Mouse (Mus musculus): ENCODE data around the gene Trex2. TPM values are rescaled to one million over a fixed set of nuclear protein-coding genes. Genes with fewer than 3 reads are reported as not detected.

The Trex2 gene
- not detected in 2 replicates for polyA plus RNA-seq (2014; fragmentation: Nextera tagmentation; extraction: Ambion mirVana)

DNA sequence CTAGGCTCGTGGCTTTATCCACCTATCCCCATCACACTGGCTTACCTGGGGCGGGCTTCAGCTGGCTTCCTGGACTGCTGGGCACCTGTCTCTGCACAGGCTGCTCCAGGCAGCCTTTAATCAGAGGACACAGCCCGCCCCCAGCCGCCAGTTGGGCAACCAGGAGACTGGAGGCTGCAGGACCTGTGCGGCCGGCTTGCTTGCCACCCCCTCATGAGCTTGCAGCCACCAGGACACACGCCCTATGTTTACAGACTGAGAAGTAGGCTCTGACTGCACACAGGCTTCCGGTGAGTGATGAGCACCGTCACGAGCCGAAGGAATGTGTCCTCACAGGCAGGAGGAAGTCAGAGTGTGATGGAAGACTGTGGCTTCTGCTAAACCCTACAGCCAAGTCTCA lies at the start of gene Trex2:
TSS of gene Trex2 (minus strand) at position 93 of the 400 bp plus-strand sequence.
- 44% methylated on average over 11 of the region's 11 CpGs for WGBS
- Histone ChIP-seq H3K4me2 (ENCODE audit: low read length) (no peak within 1 kb of the TSS), H3K9me3 (ENCODE audit: control insufficient read depth, low read length) (no peaks in the 10 kb centered on the region), H3K9ac (ENCODE audit: low read length) (no peak within 1 kb of the TSS), H3K36me3 (ENCODE audit: control insufficient read depth, insufficient read depth, low read length) (no peaks in the 10 kb centered on the region), H3K4me1 (replicated peaks; ENCODE audit: control insufficient read depth, insufficient read depth, low read length) (no peaks in the 10 kb centered on the region), H3K4me3 (ENCODE audit: low read depth, low read length) (no peak within 1 kb of the TSS), H3K27me3 (replicated peaks; ENCODE audit: control insufficient read depth, insufficient read depth, low read length) (no peaks in the 10 kb centered on the region), H3K27ac (ENCODE audit: low read depth) (no peak within 1 kb of the TSS)
- no peak for DNase-seq (ENCODE audit: low spot score)
- no peak for ATAC-seq (replicated peaks; ENCODE audit: low FRiP score, low TSS enrichment, low read depth)

GRCm38 (mm10) chrX:73484870-73485269 lies 49.7 kb upstream of the Trex2 start:
- Histone ChIP-seq H3K4me3 (ENCODE audit: low read depth, low read length) (no peak overlapping the region), H3K27me3 (replicated peaks; ENCODE audit: control insufficient read depth, insufficient read depth, low read length) (0 out of 2 replicates have a peak, but pooled peaks cover 5% of the 10 kb centered on the region), H3K4me1 (replicated peaks; ENCODE audit: control insufficient read depth, insufficient read depth, low read length) (peaks cover 5% of the 10 kb centered on the region; the same call in 1 of the 2 replicates), H3K27ac (ENCODE audit: low read depth) (no peak overlapping the region), H3K4me2 (ENCODE audit: low read length) (peak overlapping the region; percentile 49), H3K36me3 (ENCODE audit: control insufficient read depth, insufficient read depth, low read length) (no peaks in the 10 kb centered on the region), H3K9me3 (ENCODE audit: control insufficient read depth, low read length) (no peaks in the 10 kb centered on the region), H3K9ac (ENCODE audit: low read length) (no peak overlapping the region)
- no peak for DNase-seq (ENCODE audit: low spot score)
- 94% methylated on average over 4 of the region's 4 CpGs for WGBS
- no peak for ATAC-seq (replicated peaks; ENCODE audit: low FRiP score, low TSS enrichment, low read depth)

GRCm38 (mm10) chrX:73484076-73484475 lies 48.9 kb upstream of the Trex2 start:
- ATAC-seq (replicated peaks; ENCODE audit: low FRiP score, low TSS enrichment, low read depth) = no peak
- Histone ChIP-seq H3K27me3 (replicated peaks; ENCODE audit: control insufficient read depth, insufficient read depth, low read length) (0 out of 2 replicates have a peak, but pooled peaks cover 5% of the 10 kb centered on the region), H3K9me3 (ENCODE audit: control insufficient read depth, low read length) (no peaks in the 10 kb centered on the region), H3K4me1 (replicated peaks; ENCODE audit: control insufficient read depth, insufficient read depth, low read length) (peaks cover 5% of the 10 kb centered on the region; the same call in 1 of the 2 replicates), H3K9ac (ENCODE audit: low read length) (peak overlapping the region; percentile 38; the same call in 1 of the 2 replicates), H3K4me2 (ENCODE audit: low read length) (peak overlapping the region; percentile 49), H3K27ac (ENCODE audit: low read depth) (0 out of 2 replicates have a peak overlapping the region, but pooled peaks have one; percentile 43), H3K36me3 (ENCODE audit: control insufficient read depth, insufficient read depth, low read length) (no peaks in the 10 kb centered on the region), H3K4me3 (ENCODE audit: low read depth, low read length) (peak overlapping the region; percentile 31)
- DNase-seq (ENCODE audit: low spot score) = no peak
- 50% methylated on average over 1 of the region's 1 CpGs for WGBS

DNA sequence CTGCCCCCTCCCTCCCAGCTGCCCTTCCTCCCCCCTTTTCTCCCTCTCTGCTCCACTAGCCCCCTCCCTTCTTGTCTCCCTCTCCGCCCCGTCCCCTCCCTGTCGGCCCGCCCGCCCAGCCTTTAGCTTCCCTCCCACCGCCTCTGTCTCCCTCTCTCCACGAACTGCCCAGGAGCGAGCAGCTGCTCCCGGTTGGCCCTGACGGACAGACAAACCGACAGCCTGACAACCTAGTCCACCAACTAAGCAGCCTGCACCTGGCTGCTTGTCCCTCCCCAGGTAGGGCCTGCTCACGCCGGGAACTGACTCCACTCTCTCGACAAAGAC lies 48.3 kb upstream of the Trex2 start, which contains the start of gene Bgn:
TSS of gene Bgn (plus strand) at position 119 of the 327 bp plus-strand sequence.
- Histone ChIP-seq H3K4me2 (ENCODE audit: low read length) (peak within 1 kb of the TSS; percentile 49), H3K4me3 (ENCODE audit: low read depth, low read length) (peak within 1 kb of the TSS; percentile 31), H3K9ac (ENCODE audit: low read length) (peak within 1 kb of the TSS; percentile 38; the same call in 1 of the 2 replicates), H3K4me1 (replicated peaks; ENCODE audit: control insufficient read depth, insufficient read depth, low read length) (peaks cover 5% of the 10 kb centered on the region; the same call in 1 of the 2 replicates), H3K36me3 (ENCODE audit: control insufficient read depth, insufficient read depth, low read length) (no peaks in the 10 kb centered on the region), H3K27me3 (replicated peaks; ENCODE audit: control insufficient read depth, insufficient read depth, low read length) (0 out of 2 replicates have a peak, but pooled peaks cover 5% of the 10 kb centered on the region), H3K9me3 (ENCODE audit: control insufficient read depth, low read length) (no peaks in the 10 kb centered on the region), H3K27ac (ENCODE audit: low read depth) (peak within 1 kb of the TSS; percentile 43; the same call in 1 of the 2 replicates)
- DNase-seq (ENCODE audit: low spot score) = no peak
- ATAC-seq (replicated peaks; ENCODE audit: low FRiP score, low TSS enrichment, low read depth) = 0 out of 2 replicates have a peak, but pooled peaks have one; percentile 32
- 25% methylated on average over 7 of the region's 14 CpGs for WGBS

- ATAC-seq (replicated peaks; ENCODE audit: low FRiP score, low TSS enrichment, low read depth) = no peak
Observed at GRCm38 (mm10) chrX:73482643-73483483, 47.7 kb upstream of the Trex2 start.

GRCm38 (mm10) chrX:73480334-73480733 lies 45.2 kb upstream of the Trex2 start:
- no peak for DNase-seq (ENCODE audit: low spot score)
- H3K9ac ChIP-seq (ENCODE audit: low read length) = no peak overlapping the region
- H3K4me1 ChIP-seq (replicated peaks; ENCODE audit: control insufficient read depth, insufficient read depth, low read length) = peaks cover 5% of the 10 kb centered on the region; the same call in 1 of the 2 replicates
- no peaks in the 10 kb centered on the region for H3K9me3 ChIP-seq (ENCODE audit: control insufficient read depth, low read length)
- H3K27ac ChIP-seq (ENCODE audit: low read depth) = peak overlapping the region; percentile 77
- H3K27me3 ChIP-seq (replicated peaks; ENCODE audit: control insufficient read depth, insufficient read depth, low read length) = 0 out of 2 replicates have a peak, but pooled peaks cover 5% of the 10 kb centered on the region
- no peak for ATAC-seq (replicated peaks; ENCODE audit: low FRiP score, low TSS enrichment, low read depth)
- H3K36me3 ChIP-seq (ENCODE audit: control insufficient read depth, insufficient read depth, low read length) = no peaks in the 10 kb centered on the region
- WGBS = 42% methylated on average over 2 of the region's 2 CpGs
- H3K4me2 ChIP-seq (ENCODE audit: low read length) = no peak overlapping the region
- H3K4me3 ChIP-seq (ENCODE audit: low read depth, low read length) = no peak overlapping the region

More at GRCm38 (mm10) chrX:73482643-73483483, 47.7 kb upstream of the Trex2 start:
- 24% methylated on average over 3 of the region's 4 CpGs for WGBS
- no peak overlapping the region for H3K27ac ChIP-seq (ENCODE audit: low read depth)
- H3K36me3 ChIP-seq (ENCODE audit: control insufficient read depth, insufficient read depth, low read length) = no peaks in the 10 kb centered on the region
- peaks cover 5% of the 10 kb centered on the region; the same call in 1 of the 2 replicates for H3K4me1 ChIP-seq (replicated peaks; ENCODE audit: control insufficient read depth, insufficient read depth, low read length)
- no peak overlapping the region for H3K4me3 ChIP-seq (ENCODE audit: low read depth, low read length)
- 0 out of 2 replicates have a peak, but pooled peaks cover 5% of the 10 kb centered on the region for H3K27me3 ChIP-seq (replicated peaks; ENCODE audit: control insufficient read depth, insufficient read depth, low read length)
- no peak overlapping the region for H3K9ac ChIP-seq (ENCODE audit: low read length)
- no peaks in the 10 kb centered on the region for H3K9me3 ChIP-seq (ENCODE audit: control insufficient read depth, low read length)
- no peak for DNase-seq (ENCODE audit: low spot score)
- peak overlapping the region; percentile 49 for H3K4me2 ChIP-seq (ENCODE audit: low read length)

DNA sequence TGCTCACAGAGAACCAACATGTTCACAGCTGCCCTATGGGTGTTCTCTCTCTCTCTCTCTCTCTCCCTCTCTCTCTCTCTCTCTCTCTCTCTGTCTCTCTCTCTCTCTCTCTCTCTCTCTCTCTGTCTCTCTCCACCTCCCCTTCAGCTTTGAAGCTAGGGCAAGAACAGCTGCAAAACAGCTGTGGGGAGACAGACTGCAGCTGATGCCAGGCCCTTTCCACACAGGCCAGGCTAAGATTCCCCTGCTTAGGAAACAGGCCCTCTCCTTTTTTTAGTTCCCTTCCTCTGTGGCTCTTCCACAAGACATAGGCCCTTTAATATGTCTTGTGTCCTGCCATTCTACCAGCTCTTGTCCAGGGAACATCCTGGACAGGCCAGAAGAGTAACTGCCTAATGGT lies 44.5 kb upstream of the Trex2 start:
- no peak overlapping the region for H3K4me2 ChIP-seq (ENCODE audit: low read length)
- DNase-seq (ENCODE audit: low spot score) (no peak), ATAC-seq (replicated peaks; ENCODE audit: low FRiP score, low TSS enrichment, low read depth) (no peak)
- no peak overlapping the region for H3K9ac ChIP-seq (ENCODE audit: low read length)
- H3K4me1 ChIP-seq (replicated peaks; ENCODE audit: control insufficient read depth, insufficient read depth, low read length) = peaks cover 10% of the 10 kb centered on the region; the same call in 1 of the 2 replicates
- H3K27ac ChIP-seq (ENCODE audit: low read depth) = peak overlapping the region; percentile 77
- no peaks in the 10 kb centered on the region for H3K36me3 ChIP-seq (ENCODE audit: control insufficient read depth, insufficient read depth, low read length)
- no peak overlapping the region for H3K4me3 ChIP-seq (ENCODE audit: low read depth, low read length)
- H3K9me3 ChIP-seq (ENCODE audit: control insufficient read depth, low read length) = no peaks in the 10 kb centered on the region
- 0 out of 2 replicates have a peak, but pooled peaks cover 5% of the 10 kb centered on the region for H3K27me3 ChIP-seq (replicated peaks; ENCODE audit: control insufficient read depth, insufficient read depth, low read length)

- Histone ChIP-seq H3K27ac (ENCODE audit: low read depth) (no peak overlapping the region), H3K36me3 (ENCODE audit: control insufficient read depth, insufficient read depth, low read length) (no peaks in the 10 kb centered on the region), H3K4me3 (ENCODE audit: low read depth, low read length) (no peak overlapping the region), H3K9me3 (ENCODE audit: control insufficient read depth, low read length) (no peaks in the 10 kb centered on the region), H3K4me1 (replicated peaks; ENCODE audit: control insufficient read depth, insufficient read depth, low read length) (peaks cover 15% of the 10 kb centered on the region; the same call in 1 of the 2 replicates), H3K4me2 (ENCODE audit: low read length) (no peak overlapping the region), H3K27me3 (replicated peaks; ENCODE audit: control insufficient read depth, insufficient read depth, low read length) (0 out of 2 replicates have a peak, but pooled peaks cover 5% of the 10 kb centered on the region), H3K9ac (ENCODE audit: low read length) (no peak overlapping the region)
- 79% methylated on average over 2 of the region's 2 CpGs for WGBS
- DNase-seq (ENCODE audit: low spot score) (no peak), ATAC-seq (replicated peaks; ENCODE audit: low FRiP score, low TSS enrichment, low read depth) (no peak)
Observed at GRCm38 (mm10) chrX:73477500-73477899, 42.4 kb upstream of the Trex2 start.
